Mouse (Mus musculus) adrenal gland, postnatal 0 days (tissue): ENCODE results near the gene Lhx9. TPM values are rescaled to one million over a fixed set of nuclear protein-coding genes. Genes with fewer than 3 reads are reported as not detected.

Experiments used
- polyA plus RNA-seq: library from polyadenylated mRNA; unstranded; fragments of >200 nt; fragmentation: Nextera tagmentation; extraction: Ambion mirVana; gene quantifications from 2 replicates; pipeline ENCODE4 v1.2.1, GENCODE M21; 2015

Gene Lhx9
- polyA plus RNA-seq = 0.36 and 0.88 TPM in 2 replicates

GRCm38 (mm10) chr1:138848511-138849109, at the start of gene Lhx9:
Gene Lhx9, minus strand, starts transcription at chr1:138848577.

GRCm38 (mm10) chr1:138856101-138856950, 7.9 kb upstream of the Lhx9 start, which contains the start of gene 2310009B15Rik:
Gene 2310009B15Rik, minus strand, starts transcription at chr1:138856852.

Other genes starting within 250 kb of the Lhx9 start
- 41.5 and 46.2 TPM in 2 replicates for gene Nek7, start 228.4 kb downstream of the Lhx9 start, polyA plus RNA-seq
- gene 2310009B15Rik, start 8.3 kb upstream of the Lhx9 start, polyA plus RNA-seq = 68.8 and 91.1 TPM in 2 replicates
- 8.9 and 9.9 TPM in 2 replicates for gene Dennd1b, start 114.9 kb upstream of the Lhx9 start, polyA plus RNA-seq